Mouse (Mus musculus) adipocyte (in vitro differentiated cells): ENCODE results near the gene Cyp11a1.

Experiments
- DNase-seq: peaks from one replicate; pipeline ENCODE4 v3.0.0-alpha.2; 2016; ENCODE audit warnings: low spot score

Gene Cyp11a1

GRCm38 (mm10) chr9:58005753-58006461 is at the start of gene Cyp11a1:
TSS of gene Cyp11a1 (plus strand) at chr9:58006411.
- DNase-seq, result no peak

DNA sequence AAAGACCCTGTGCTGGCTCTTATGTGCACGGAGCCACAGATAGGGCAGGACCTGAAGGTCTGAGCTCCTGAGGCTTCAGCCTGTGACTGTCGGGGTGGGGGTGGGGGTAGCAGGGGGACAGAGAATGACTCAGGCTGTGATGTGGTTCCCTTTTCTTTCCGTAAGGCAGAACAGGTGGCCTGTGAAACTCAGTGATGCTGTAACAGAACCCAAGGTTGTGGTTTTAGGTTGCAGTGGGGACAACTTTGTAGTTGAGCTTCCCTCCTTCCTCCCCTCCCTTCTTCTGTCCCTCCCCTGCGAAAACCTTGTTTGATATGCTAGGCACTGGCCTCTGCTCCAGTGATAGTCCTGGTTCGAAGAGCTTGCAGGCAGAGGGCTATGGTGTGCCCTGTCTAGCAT is 49.4 kb upstream of the Cyp11a1 start:
- DNase-seq, result no peak

GRCm38 (mm10) chr9:57958615-57959014 is 47.6 kb upstream of the Cyp11a1 start:
- no peak for DNase-seq

DNA sequence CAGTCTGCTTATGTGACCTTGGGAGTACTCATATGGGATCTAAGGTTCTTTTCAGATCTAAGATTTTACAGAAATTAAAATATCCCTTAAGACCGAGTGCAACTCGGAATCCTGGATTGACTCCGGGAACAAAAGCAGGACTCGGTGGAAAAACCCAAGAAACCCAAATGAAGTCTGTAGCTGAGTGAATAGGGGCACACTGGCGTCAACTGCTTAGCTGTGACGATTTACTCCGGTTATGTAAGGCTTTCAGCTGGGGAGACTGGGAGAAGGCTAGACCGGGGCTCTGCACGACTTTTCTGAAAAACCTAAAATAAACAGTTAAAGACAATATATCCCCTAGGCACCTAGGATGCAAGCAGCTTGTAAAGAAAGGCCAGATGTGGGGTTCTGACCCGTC is 46.8 kb upstream of the Cyp11a1 start:
- no peak for DNase-seq

GRCm38 (mm10) chr9:57959886-57960866 is 46.0 kb upstream of the Cyp11a1 start:
- no peak for DNase-seq

DNA sequence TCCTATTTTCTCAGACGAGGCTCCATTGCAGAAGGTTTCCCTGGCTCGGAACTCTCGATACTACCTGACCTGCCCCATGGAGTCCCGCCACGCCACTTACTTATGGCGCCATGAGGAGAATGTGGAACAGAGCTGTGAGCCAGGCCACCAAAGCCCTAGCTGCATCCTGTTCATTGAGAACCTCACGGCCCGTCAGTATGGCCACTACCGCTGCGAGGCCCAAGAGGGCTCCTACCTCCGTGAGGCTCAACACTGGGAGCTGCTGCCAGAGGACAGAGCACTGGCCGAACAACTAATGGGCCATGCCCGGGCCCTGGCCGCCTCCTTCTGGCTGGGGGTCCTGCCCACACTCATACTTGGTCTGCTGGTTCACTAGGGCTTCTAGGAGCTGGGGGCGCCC is 45.0 kb upstream of the Cyp11a1 start:
- DNase-seq, result no peak

- DNase-seq, result no peak
These were observed 44.1 kb upstream of the Cyp11a1 start for GRCm38 (mm10) chr9:57961863-57962778.

- DNase-seq, result no peak
These were observed 42.8 kb upstream of the Cyp11a1 start for GRCm38 (mm10) chr9:57963249-57963997.

- no peak for DNase-seq
These were observed 42.2 kb upstream of the Cyp11a1 start for GRCm38 (mm10) chr9:57963998-57964395.

DNA sequence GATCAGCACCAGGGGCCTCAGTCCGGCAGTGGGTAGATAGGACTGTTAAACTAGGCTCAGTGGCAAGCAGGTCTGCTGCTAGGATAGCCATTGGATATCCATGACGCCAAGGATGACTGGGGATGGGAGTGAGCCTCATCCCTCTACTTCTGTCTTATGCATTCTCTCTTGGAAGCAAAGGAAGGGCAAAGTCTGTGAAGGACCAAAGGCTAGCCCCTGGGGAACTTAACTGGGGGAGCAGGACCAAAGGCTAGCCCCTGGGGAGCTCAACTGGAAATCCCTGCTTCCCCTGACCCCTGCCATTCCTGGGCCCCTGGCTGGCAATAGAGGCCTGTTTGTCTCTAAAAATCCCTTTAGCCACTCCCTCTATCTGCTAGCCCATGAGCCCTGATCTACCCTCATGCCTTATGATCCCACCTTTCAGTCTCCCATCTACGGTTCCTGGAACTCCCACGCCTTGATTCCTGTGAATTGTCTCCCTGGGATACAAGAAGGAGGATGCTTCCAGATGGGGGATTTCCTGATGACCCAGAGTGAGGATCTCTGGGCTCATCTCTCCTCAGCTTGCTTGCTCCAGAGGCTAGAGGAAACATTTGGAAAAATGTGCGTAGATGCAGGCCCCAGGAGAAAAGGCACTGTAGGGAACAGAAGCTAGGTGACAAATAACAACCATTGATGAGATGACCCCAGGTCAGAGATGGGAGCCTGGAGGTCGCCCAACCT is 41.5 kb upstream of the Cyp11a1 start:
- DNase-seq, result no peak

DNA sequence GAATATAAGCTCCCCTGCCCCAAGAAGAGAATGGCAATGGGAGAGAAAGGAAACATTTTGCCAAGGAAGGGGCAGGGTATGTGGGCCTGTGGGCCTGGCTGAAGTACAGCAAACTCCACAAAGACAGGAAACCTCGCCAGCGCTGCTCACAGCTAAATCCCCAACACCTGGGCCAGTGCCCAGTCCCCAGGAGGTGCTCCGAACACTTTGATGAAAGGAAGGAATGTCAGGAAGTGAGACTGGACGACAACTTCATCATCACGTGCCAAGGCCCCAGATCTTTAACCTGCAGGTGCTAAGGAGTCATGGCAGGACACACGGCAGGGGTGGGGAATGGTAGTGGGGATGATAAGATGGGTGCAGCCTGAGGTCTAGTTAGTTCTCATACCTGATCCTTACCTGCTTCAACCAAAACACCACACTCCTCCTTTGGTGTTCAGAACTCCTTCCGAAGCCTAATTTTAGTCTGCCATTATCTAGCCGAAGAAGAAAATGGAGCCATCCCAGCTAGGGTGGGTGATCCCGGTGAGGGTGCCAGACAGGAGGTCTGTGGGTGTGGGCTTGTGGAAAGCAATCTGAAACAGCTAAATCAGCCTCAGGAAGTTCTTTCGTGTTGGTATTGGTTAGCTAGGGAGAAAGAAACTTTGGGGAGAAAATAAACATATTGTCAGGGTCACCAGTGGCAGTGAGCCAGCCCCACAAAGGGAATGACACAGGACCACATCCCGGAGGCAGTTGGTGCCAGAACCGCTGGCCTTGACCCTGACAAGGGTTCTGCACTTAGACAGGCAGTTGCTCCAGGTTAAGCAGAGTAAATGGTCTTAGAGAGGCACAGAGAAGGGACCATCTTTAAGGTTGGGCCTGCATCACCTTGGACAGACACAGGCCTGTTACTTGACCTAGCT is 40.7 kb upstream of the Cyp11a1 start:
- no peak for DNase-seq

- no peak for DNase-seq
These were observed 38.8 kb upstream of the Cyp11a1 start for GRCm38 (mm10) chr9:57967237-57967960.

GRCm38 (mm10) chr9:57968166-57968771 is 37.9 kb upstream of the Cyp11a1 start:
- no peak for DNase-seq

GRCm38 (mm10) chr9:57968783-57969542 is 37.2 kb upstream of the Cyp11a1 start:
- no peak for DNase-seq

GRCm38 (mm10) chr9:57969736-57970495 is 36.3 kb upstream of the Cyp11a1 start:
- DNase-seq, result no peak

DNA sequence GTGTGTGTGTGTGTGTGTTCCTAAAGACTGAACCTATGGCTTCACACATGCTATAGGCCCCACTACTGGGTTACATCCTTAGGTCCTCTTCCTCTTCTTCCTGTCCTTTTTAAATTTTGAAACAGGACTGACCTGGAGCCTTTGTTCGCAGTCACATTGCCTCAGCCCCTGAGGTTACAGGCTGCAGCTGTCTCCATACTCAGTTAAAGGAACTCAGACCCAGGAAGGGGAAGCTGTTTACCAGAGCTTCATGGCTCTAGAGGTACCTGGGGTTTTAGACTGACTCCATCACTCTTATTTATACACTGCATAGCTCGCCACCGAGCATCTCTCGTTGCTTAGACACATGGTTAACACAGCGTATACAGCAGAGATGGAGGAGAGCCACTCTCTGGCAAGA is 34.8 kb upstream of the Cyp11a1 start:
- no peak for DNase-seq

DNA sequence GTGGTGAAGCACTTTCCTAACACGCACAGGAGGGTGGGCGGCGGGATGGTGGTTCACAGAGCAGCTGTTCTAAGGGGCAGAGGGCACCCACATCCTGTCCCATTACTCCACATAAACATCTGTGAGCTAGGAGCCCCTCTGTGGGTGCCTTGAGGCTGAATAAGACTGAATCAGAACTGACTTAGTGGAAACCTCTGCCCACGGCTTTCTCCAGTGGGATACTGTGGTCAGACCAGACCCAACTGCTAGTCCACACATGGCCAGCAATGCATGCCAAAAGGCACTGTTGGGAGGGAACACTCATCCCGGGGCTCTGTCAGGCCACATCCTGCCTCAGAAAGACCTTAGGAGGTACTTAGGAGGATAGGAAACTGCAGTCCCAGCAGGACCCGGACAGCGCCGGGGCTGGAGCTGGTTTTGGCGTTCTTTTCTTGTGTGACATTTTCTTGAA is 34.0 kb upstream of the Cyp11a1 start:
- peak; percentile 28 for DNase-seq
